Mouse (Mus musculus): ENCODE results near the gene Ypel4. TPM values are rescaled to one million over a fixed set of nuclear protein-coding genes. Genes with fewer than 3 reads are reported as not detected.
A peak's percentile ranks its signal among the peaks of the same experiment; 100 is the strongest.

The Ypel4 gene
- 28.2 and 42.6 TPM in 2 replicates for polyA plus RNA-seq (2012; rRNA removed)

DNA sequence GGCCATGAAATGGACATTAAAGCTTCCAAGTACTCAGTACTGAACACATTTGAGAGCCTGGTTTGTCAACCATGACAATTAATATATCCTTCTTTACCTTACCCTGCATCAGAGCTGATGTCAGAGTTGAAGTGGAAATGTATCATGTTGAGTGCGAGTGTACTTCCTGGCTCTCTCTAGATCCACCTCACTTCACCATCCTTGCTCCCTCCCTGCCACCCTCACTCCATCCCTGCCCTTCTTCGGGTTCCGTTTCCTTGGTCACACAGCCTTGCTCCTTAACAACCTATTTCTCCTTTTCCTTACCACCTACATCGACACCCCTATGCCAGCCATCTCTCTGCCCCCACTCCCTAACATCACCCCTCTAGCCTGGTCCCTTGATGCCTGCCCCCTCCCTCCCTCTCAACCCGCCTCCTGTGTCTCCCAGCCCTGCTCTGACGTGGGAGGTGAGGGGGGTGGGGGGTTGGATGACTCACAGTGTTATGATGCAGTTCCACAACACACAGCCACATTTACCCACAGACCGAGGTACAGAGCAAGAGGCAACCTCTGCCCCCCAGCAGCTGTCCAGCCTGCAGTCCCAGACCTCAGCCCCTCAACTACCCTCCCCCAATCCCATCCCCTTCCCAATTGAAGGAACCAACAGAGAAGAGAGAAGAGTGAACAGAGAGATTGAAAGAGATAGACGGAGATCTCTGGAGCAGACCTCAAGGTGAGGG is at the start of gene Ypel4:
Gene Ypel4 (plus strand): TSS at position 480 of the 722 bp plus-strand sequence.
- H3K27ac ChIP-seq (ENCODE audit: insufficient read depth, low read length) = peak within 1 kb of the TSS; percentile 1; the same call in 1 of the 2 replicates
- H3K36me3 ChIP-seq (ENCODE audit: control insufficient read depth, insufficient read depth, low read length) = no peaks in the 10 kb centered on the region
- peaks cover 8% of the 10 kb centered on the region; the same call in 1 of the 2 replicates for H3K27me3 ChIP-seq (ENCODE audit: control insufficient read depth, insufficient read depth, low read length)
- H3K4me3 ChIP-seq (ENCODE audit: extremely low read depth, insufficient read depth, insufficient read length) = no peak within 1 kb of the TSS; the same call in 1 of the 2 replicates
- no peak for DNase-seq (ENCODE audit: low read depth in 1 of 2, low spot score in 2 of 2)
- WGBS = 4% methylated on average over 8 of the region's 8 CpGs
- H3K4me1 ChIP-seq (ENCODE audit: control insufficient read depth, insufficient read depth, insufficient read length) = no peaks in the 10 kb centered on the region; the same call in 1 of the 2 replicates
- no peak for TF ChIP-seq POLR2A (IDR thresholded peaks at IDR 0.05; ENCODE audit: low read depth, low read length)
- no peak for TF ChIP-seq CTCF (IDR thresholded peaks at IDR 0.05; ENCODE audit: extremely low read depth, insufficient read depth, insufficient read length, insufficient replicate concordance)

- TF ChIP-seq POLR2A (IDR thresholded peaks at IDR 0.05; ENCODE audit: low read depth, low read length) (no peak), CTCF (IDR thresholded peaks at IDR 0.05; ENCODE audit: extremely low read depth, insufficient read depth, insufficient read length, insufficient replicate concordance) (no peak)
- no peak for DNase-seq (ENCODE audit: low read depth in 1 of 2, low spot score in 2 of 2)
- H3K27ac ChIP-seq (ENCODE audit: insufficient read depth, low read length) = no peak overlapping the region
- no peaks in the 10 kb centered on the region for H3K4me1 ChIP-seq (ENCODE audit: control insufficient read depth, insufficient read depth, insufficient read length)
- H3K4me3 ChIP-seq (ENCODE audit: extremely low read depth, insufficient read depth, insufficient read length) = no peak overlapping the region
- peaks cover 42% of the 10 kb centered on the region for H3K36me3 ChIP-seq (ENCODE audit: control insufficient read depth, insufficient read depth, low read length)
- no peaks in the 10 kb centered on the region for H3K27me3 ChIP-seq (ENCODE audit: control insufficient read depth, insufficient read depth, low read length)
- 78% methylated on average over 2 of the region's 2 CpGs for WGBS
Observed at GRCm38 (mm10) chr2:84688080-84688844, 45.6 kb upstream of the Ypel4 start.

DNA sequence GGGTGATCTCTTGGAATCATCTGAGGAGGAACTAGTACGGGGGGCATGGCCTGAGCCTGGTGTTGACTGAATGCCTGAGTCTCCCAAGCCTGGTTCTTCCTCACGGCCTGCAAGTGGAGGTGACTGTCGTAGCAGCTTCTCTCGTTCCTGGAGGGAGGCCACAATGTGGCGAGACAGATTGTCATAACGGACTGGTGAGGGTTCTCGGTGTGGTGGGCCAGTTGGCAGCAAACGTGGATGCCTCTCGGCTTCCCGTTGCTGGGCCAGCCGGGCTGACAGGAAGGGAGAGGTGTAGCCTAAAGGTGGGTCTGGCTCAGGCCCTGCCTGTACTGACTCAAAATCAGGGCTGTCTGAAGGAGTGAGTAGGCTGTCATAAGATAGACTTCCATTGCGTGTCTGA is 43.8 kb upstream of the Ypel4 start:
- Histone ChIP-seq H3K4me3 (ENCODE audit: extremely low read depth, insufficient read depth, insufficient read length) (no peak overlapping the region), H3K36me3 (ENCODE audit: control insufficient read depth, insufficient read depth, low read length) (peaks cover 48% of the 10 kb centered on the region), H3K27me3 (ENCODE audit: control insufficient read depth, insufficient read depth, low read length) (no peaks in the 10 kb centered on the region), H3K4me1 (ENCODE audit: control insufficient read depth, insufficient read depth, insufficient read length) (no peaks in the 10 kb centered on the region), H3K27ac (ENCODE audit: insufficient read depth, low read length) (no peak overlapping the region)
- WGBS = 97% methylated on average over 12 of the region's 12 CpGs
- no peak for TF ChIP-seq POLR2A (IDR thresholded peaks at IDR 0.05; ENCODE audit: low read depth, low read length)
- TF ChIP-seq CTCF (IDR thresholded peaks at IDR 0.05; ENCODE audit: extremely low read depth, insufficient read depth, insufficient read length, insufficient replicate concordance) = no peak
- no peak for DNase-seq (ENCODE audit: low read depth in 1 of 2, low spot score in 2 of 2)

DNA sequence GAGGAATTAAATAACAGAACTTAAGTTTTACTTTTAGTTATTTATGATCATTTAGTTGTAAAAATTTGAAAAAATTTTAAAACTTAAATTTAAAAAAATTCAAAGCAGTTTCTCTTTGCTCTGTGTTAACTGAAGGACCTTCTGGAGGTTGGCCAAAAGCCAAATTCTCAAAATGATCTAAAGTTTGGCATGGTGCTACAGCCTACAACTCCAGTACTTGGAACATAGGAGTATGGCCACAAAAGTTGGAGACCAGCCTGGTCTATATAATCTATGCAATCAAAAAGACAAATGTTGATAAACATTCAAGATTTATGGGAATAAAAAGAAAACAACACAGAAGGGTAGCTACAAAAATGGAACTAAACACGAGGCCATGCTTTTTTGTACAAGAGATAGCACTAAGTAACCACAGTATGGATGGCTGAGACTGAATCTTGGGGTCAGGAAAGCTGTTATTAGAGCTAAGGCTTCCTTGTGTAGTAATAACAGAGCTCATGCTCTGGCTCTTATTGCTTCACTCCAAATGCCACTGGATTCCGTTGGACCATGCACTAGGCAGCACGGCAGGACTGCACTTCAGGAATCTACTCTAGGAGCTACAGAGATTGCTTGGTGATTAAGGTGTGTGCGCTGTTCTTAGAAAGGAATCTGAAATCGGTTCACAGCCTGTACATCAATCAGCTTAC is 38.7 kb upstream of the Ypel4 start:
- Histone ChIP-seq H3K27me3 (ENCODE audit: control insufficient read depth, insufficient read depth, low read length) (no peaks in the 10 kb centered on the region), H3K4me1 (ENCODE audit: control insufficient read depth, insufficient read depth, insufficient read length) (no peaks in the 10 kb centered on the region), H3K4me3 (ENCODE audit: extremely low read depth, insufficient read depth, insufficient read length) (no peak overlapping the region), H3K27ac (ENCODE audit: insufficient read depth, low read length) (no peak overlapping the region), H3K36me3 (ENCODE audit: control insufficient read depth, insufficient read depth, low read length) (peaks cover 27% of the 10 kb centered on the region)
- WGBS = 96% methylated on average over 5 of the region's 5 CpGs
- no peak for DNase-seq (ENCODE audit: low read depth in 1 of 2, low spot score in 2 of 2)
- TF ChIP-seq CTCF (IDR thresholded peaks at IDR 0.05; ENCODE audit: extremely low read depth, insufficient read depth, insufficient read length, insufficient replicate concordance) (no peak), POLR2A (IDR thresholded peaks at IDR 0.05; ENCODE audit: low read depth, low read length) (no peak)

DNA sequence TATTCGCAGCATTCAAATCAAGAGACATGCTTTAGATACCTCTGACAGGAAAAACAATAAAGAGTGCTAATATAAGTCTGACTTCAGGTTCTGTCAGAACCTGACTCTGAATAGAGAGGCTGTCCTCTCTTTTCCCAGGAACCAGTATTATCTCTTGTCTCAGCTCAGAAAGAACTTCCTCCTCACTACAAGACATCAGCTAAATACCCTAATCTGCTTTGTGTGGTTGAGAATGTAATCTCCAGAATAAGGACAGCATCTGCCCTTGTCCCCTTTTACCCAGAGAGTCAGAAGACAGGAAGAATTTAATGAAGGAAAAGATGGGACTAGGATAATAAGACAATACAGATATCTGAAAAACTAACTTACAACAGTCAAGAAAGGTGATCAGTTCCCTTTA is 30.4 kb upstream of the Ypel4 start:
- Histone ChIP-seq H3K27me3 (ENCODE audit: control insufficient read depth, insufficient read depth, low read length) (no peaks in the 10 kb centered on the region), H3K4me3 (ENCODE audit: extremely low read depth, insufficient read depth, insufficient read length) (no peak overlapping the region), H3K36me3 (ENCODE audit: control insufficient read depth, insufficient read depth, low read length) (peaks cover 9% of the 10 kb centered on the region), H3K27ac (ENCODE audit: insufficient read depth, low read length) (no peak overlapping the region), H3K4me1 (ENCODE audit: control insufficient read depth, insufficient read depth, insufficient read length) (no peaks in the 10 kb centered on the region)
- DNase-seq (ENCODE audit: low read depth in 1 of 2, low spot score in 2 of 2) = no peak
- TF ChIP-seq CTCF (IDR thresholded peaks at IDR 0.05; ENCODE audit: extremely low read depth, insufficient read depth, insufficient read length, insufficient replicate concordance) (no peak), POLR2A (IDR thresholded peaks at IDR 0.05; ENCODE audit: low read depth, low read length) (no peak)
- WGBS = 95% methylated on average over 1 of the region's 1 CpGs

GRCm38 (mm10) chr2:84704329-84704728 is 29.5 kb upstream of the Ypel4 start:
- H3K27me3 ChIP-seq (ENCODE audit: control insufficient read depth, insufficient read depth, low read length) = no peaks in the 10 kb centered on the region
- no peaks in the 10 kb centered on the region for H3K4me1 ChIP-seq (ENCODE audit: control insufficient read depth, insufficient read depth, insufficient read length)
- no peak for DNase-seq (ENCODE audit: low read depth in 1 of 2, low spot score in 2 of 2)
- H3K4me3 ChIP-seq (ENCODE audit: extremely low read depth, insufficient read depth, insufficient read length) = no peak overlapping the region
- H3K27ac ChIP-seq (ENCODE audit: insufficient read depth, low read length) = no peak overlapping the region
- peaks cover 14% of the 10 kb centered on the region for H3K36me3 ChIP-seq (ENCODE audit: control insufficient read depth, insufficient read depth, low read length)
- 94% methylated on average over 5 of the region's 5 CpGs for WGBS
- TF ChIP-seq CTCF (IDR thresholded peaks at IDR 0.05; ENCODE audit: extremely low read depth, insufficient read depth, insufficient read length, insufficient replicate concordance) = no peak
- TF ChIP-seq POLR2A (IDR thresholded peaks at IDR 0.05; ENCODE audit: low read depth, low read length) = no peak

All from spleen, adult 2 months (tissue).